Mouse (Mus musculus) liver, embryonic 15.5 days (tissue): Measurements from ENCODE around the gene Prss48. TPM values are rescaled to one million over a fixed set of nuclear protein-coding genes. Genes with fewer than 3 reads are reported as not detected.
"Not testable (repeated sequence)": the region's sequence is repeated elsewhere in the genome, so short reads cannot be mapped to it uniquely, and the experiment has no call there.

Experiments used
- ATAC-seq: fragments of 200-750 bp; cut with Nextera tagmentation; 2 replicates; pipeline ENCODE4 v1.8.0; 2017; ENCODE audit warnings: moderate number of reproducible peaks, mild to moderate bottlenecking, moderate library complexity; ENCODE audit not compliant: insufficient read depth
- H3K27ac ChIP-seq: fragments of 300-500 bp; sonication (generic); replicated peaks from 2 replicates; pipeline ENCODE4 v1.5.1; 2015; ENCODE audit warnings: mild to moderate bottlenecking, inconsistent platforms
- H3K27me3 ChIP-seq: fragments of 300-500 bp; sonication (generic); 2 replicates; pipeline ENCODE4 v1.6.1; 2015; ENCODE audit warnings: mild to moderate bottlenecking, inconsistent platforms
- H3K36me3 ChIP-seq: fragments of 300-500 bp; sonication (generic); replicated peaks from 2 replicates; pipeline ENCODE4 v1.6.1; 2015; ENCODE audit warnings: moderate library complexity, mild to moderate bottlenecking, inconsistent platforms
- H3K4me1 ChIP-seq: fragments of 300-500 bp; sonication (generic); replicated peaks from 2 replicates; pipeline ENCODE4 v1.6.1; 2015; ENCODE audit warnings: inconsistent platforms
- H3K4me2 ChIP-seq: fragments of 300-500 bp; sonication (generic); 2 replicates; pipeline ENCODE4 v1.6.1; 2015; ENCODE audit warnings: moderate library complexity, mild to moderate bottlenecking, inconsistent platforms
- H3K4me3 ChIP-seq: fragments of 300-500 bp; sonication (generic); replicated peaks from 2 replicates; pipeline ENCODE4 v1.5.1; 2015; ENCODE audit warnings: mild to moderate bottlenecking, inconsistent platforms
- H3K9ac ChIP-seq: fragments of 300-500 bp; sonication (generic); 2 replicates; pipeline ENCODE4 v1.6.1; 2015; ENCODE audit warnings: moderate library complexity, mild to moderate bottlenecking, inconsistent platforms
- H3K9me3 ChIP-seq: fragments of 300-500 bp; sonication (generic); replicated peaks from 2 replicates; pipeline ENCODE4 v1.6.1; 2016; ENCODE audit warnings: inconsistent platforms
- WGBS: fragments of 180-500 bp; shearing (Covaris S2); methylation state at CpG from one replicate; pipeline ENCODE4 v1.1.7; 2015; ENCODE audit warnings: mixed read lengths; ENCODE audit not compliant: insufficient replicate concordance; 5-methylcytosine and 5-hydroxymethylcytosine counted together
- polyA plus RNA-seq: library from polyadenylated mRNA; unstranded; fragments of >200 nt; fragmentation: Nextera tagmentation; extraction: Ambion mirVana; gene quantifications from 2 replicates; pipeline ENCODE4 v1.2.1, GENCODE M21; 2015

Prss48 gene
- polyA plus RNA-seq, 1 experiment from 2014 or later = not detected

DNA sequence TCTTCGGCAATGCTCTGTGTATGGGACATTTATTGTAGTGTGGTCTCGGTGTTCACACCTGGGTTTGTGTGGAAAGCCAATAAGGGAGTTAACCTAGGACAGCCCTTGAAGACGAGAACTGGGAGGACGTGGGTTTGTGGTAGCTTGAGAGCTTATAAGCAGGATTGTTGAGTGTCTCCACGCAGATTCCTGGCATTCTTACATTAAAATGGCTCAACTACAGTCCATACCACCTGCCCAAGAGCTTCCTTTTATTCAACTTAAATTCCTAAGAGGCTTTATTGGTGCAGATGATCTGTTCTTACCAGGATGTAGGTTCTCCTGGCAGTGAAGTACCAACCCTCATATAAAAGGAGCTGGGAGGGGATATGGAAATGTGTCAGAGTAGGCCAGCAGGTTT, 649 bp upstream of the Prss48 start:
- no peak for ATAC-seq
- no peak overlapping the region for H3K4me2 ChIP-seq
- H3K9ac ChIP-seq = no peak overlapping the region
- WGBS = 79% methylated on average over 5 of the region's 5 CpGs
- no peaks in the 10 kb centered on the region for H3K36me3 ChIP-seq
- H3K4me1 ChIP-seq = peaks cover 20% of the 10 kb centered on the region
- H3K9me3 ChIP-seq = no peaks in the 10 kb centered on the region
- H3K27ac ChIP-seq = no peak overlapping the region
- H3K4me3 ChIP-seq = no peak overlapping the region
- no peaks in the 10 kb centered on the region for H3K27me3 ChIP-seq

DNA sequence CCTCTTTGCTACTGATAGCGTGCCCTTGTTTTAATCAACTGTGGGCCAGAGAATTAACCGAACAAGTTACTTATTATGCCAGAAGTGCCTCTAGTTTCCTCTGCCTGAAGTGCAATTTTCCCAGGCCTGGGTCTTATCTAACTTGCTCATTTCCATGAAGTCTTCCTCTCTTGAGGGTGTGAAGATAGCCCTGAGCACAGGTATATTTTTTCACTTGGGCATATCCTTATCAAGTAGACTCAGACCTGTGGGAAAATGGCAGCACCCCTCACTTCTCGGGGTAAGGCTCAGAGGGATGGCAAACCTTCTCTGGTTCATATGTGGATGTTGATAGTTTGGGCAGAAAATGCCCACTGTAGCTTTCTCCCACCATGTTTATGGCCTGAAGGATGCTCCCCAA, 1.0 kb downstream of the Prss48 start:
- peak; percentile 49; the same call in 1 of the 2 replicates for ATAC-seq

DNA sequence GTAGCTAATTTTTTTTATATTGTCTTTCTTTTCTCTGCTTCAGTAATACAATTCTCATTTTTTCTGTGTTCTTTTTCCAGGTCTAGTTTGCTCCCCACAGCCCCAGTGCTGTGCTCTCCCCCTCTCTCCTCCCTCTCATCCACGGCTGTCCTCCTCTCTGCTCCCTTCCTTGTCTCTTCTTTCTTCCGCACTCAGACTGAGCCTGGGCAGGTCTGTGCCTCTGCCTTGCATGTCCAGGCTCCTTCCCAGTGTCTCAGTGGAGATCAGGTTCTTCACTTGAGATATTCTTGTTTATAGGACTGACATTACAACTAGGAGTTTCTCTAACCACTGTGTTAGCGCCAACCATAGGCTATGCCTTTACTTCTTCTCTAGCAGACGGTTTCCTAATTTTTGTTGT, 7.6 kb downstream of the Prss48 start:
- no peak overlapping the region for H3K4me3 ChIP-seq
- no peaks in the 10 kb centered on the region for H3K27me3 ChIP-seq
- H3K9ac ChIP-seq = no peak overlapping the region
- H3K9me3 ChIP-seq = no peaks in the 10 kb centered on the region
- H3K4me2 ChIP-seq = no peak overlapping the region
- no peak overlapping the region for H3K27ac ChIP-seq
- H3K36me3 ChIP-seq = no peaks in the 10 kb centered on the region
- ATAC-seq = no peak
- 83% methylated on average over 4 of the region's 4 CpGs for WGBS
- peaks cover 41% of the 10 kb centered on the region for H3K4me1 ChIP-seq

More for the DNA sequence above, 1.0 kb downstream of the Prss48 start:
- WGBS = 30% methylated on average over 3 of the region's 3 CpGs
- Histone ChIP-seq H3K4me1 (peaks cover 20% of the 10 kb centered on the region), H3K9ac (no peak overlapping the region), H3K27me3 (no peaks in the 10 kb centered on the region), H3K4me3 (no peak overlapping the region), H3K27ac (no peak overlapping the region), H3K4me2 (no peak overlapping the region), H3K9me3 (no peaks in the 10 kb centered on the region), H3K36me3 (no peaks in the 10 kb centered on the region)

DNA sequence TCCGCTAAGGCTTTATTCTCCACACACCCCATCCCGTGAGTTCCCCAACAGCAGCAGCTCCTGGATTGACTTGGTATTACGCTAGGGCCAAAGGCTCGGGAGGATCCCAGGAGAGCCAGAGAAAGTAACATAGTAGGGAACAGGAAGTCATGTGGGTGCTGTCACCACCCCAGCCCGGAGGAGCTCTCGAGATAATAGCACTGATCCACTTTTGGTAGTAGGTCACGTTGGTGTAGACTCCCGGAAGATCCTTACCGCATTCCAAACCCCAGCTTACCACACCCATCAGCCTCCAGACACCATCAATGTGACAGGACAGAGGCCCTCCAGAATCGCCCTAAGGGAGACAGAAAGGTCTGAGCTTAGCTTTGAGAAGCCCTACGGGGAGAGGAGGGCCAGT, 8.5 kb downstream of the Prss48 start:
- no peak overlapping the region for H3K4me2 ChIP-seq
- H3K4me3 ChIP-seq = no peak overlapping the region
- H3K36me3 ChIP-seq = no peaks in the 10 kb centered on the region
- 50% methylated on average over 11 of the region's 11 CpGs for WGBS
- ATAC-seq = no peak
- H3K9ac ChIP-seq = no peak overlapping the region
- 0 out of 2 replicates have a peak overlapping the region, but pooled peaks have one; percentile 11 for H3K27ac ChIP-seq
- peaks cover 41% of the 10 kb centered on the region for H3K4me1 ChIP-seq
- no peaks in the 10 kb centered on the region for H3K9me3 ChIP-seq
- H3K27me3 ChIP-seq = no peaks in the 10 kb centered on the region

DNA sequence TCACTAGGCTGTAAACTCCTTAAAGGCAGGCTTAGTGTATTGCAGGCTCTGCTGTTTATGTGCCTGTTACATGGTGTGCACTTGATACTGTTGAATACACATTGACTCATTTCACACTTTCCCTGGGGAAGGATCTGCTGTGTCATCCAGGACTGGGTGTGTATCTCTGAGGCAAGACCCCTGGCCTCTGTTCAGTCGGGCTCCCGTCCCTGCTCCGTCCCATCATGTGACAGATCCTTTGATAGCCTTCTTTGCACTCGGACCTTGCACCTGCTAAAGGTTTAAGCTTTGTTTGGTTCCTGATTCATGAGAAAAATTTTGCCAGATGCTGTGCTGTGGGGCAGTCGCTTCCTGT, 10.5 kb downstream of the Prss48 start:
- Histone ChIP-seq H3K9ac (peak overlapping the region; percentile 30), H3K9me3 (no peaks in the 10 kb centered on the region), H3K4me1 (peaks cover 41% of the 10 kb centered on the region), H3K27me3 (no peaks in the 10 kb centered on the region), H3K27ac (peak overlapping the region; percentile 84), H3K4me2 (peak overlapping the region; percentile 60), H3K4me3 (peak overlapping the region; percentile 17; the same call in 1 of the 2 replicates), H3K36me3 (peaks cover 7% of the 10 kb centered on the region)
- ATAC-seq = peak; percentile 88
- WGBS = 12% methylated on average over 5 of the region's 5 CpGs

DNA sequence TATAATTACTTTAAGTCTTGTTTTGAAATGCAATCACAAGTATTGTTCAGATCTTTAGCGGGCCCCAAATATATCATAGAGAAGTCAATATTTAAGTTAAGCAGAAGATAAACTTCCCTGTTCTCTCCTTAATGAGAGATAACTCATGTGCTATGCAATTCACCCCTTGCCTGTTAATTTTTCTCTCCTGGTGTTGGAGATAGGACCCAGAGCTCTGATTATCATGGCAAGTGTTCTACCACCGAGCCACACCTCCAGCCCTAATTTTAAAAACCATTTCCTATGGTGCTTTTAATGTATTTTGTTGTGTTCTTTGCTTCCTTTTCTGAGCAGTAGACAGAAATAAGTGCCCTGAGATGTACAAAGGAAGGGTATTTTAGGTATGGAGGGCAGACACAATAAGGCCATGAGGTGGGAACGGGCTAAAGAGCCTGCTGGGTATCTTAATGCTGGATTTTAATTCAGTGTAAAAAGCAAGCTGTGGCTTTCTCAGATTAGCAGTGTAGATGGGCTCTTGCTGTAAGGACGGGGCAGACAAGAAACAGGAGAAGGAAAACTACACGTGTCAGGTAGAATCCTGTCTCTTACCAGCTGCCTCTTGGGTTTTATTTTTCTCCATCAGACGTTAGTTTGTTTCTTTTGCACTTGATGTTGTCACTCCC, 11.0 kb downstream of the Prss48 start:
- WGBS = 16% methylated on average over 6 of the region's 6 CpGs
- H3K4me1 ChIP-seq = peaks cover 41% of the 10 kb centered on the region
- H3K9me3 ChIP-seq = no peaks in the 10 kb centered on the region
- peak overlapping the region; percentile 84 for H3K27ac ChIP-seq
- H3K4me3 ChIP-seq = peak overlapping the region; percentile 17; the same call in 1 of the 2 replicates
- peak overlapping the region; percentile 30 for H3K9ac ChIP-seq
- H3K36me3 ChIP-seq = peaks cover 7% of the 10 kb centered on the region
- peak; percentile 85 for ATAC-seq
- no peaks in the 10 kb centered on the region for H3K27me3 ChIP-seq
- H3K4me2 ChIP-seq = peak overlapping the region; percentile 60

DNA sequence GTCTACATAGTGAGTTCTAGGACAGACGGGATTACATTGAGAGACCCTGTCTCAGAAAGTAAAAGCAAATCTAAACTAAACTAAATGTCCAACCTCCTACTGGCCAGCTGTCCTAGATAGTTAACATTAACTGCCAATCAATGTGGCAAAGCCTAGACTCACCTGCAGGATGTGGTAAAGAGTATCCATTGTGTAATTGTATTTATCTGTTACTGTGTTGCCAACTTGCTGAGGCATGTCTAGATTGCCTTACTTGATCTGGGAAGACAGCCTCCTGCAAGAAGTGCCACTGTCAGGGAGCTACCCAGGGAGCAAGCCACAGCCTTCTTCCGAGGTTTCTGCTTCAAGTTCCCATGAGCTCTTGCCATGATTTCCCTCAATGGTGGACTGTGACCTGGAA, 15.1 kb downstream of the Prss48 start:
- Histone ChIP-seq H3K9ac (no peak overlapping the region), H3K4me2 (no peak overlapping the region), H3K36me3 (peaks cover 7% of the 10 kb centered on the region), H3K4me3 (no peak overlapping the region), H3K4me1 (peaks cover 26% of the 10 kb centered on the region), H3K27me3 (no peaks in the 10 kb centered on the region), H3K9me3 (no peaks in the 10 kb centered on the region), H3K27ac (no peak overlapping the region)
- 62% methylated on average over 2 of the region's 2 CpGs for WGBS
- no peak for ATAC-seq

DNA sequence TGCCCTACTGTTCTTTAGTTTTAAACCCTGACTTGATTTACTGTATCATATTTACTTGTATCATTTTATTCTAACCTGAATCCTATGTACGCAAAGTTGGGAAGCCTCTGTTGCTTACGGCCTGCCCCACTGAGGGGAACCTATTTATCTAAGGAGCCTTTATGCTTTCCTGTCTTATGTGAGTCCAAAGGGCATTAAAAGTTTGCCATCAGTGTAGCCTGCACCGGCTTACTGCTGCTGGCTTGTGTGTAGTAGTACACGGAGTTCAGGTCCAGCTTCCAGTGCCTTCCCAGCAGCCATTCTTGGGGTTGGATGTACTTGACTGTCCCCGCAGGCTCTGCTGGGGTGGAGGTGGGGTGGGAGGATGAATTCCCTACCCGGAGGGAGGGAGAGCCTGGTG, 17.8 kb downstream of the Prss48 start:
- Histone ChIP-seq H3K27ac (no peak overlapping the region), H3K36me3 (peaks cover 7% of the 10 kb centered on the region), H3K4me3 (no peak overlapping the region), H3K9ac (no peak overlapping the region), H3K27me3 (no peaks in the 10 kb centered on the region), H3K4me1 (peaks cover 3% of the 10 kb centered on the region; the same call in 1 of the 2 replicates), H3K9me3 (no peaks in the 10 kb centered on the region), H3K4me2 (no peak overlapping the region)
- 71% methylated on average over 6 of the region's 6 CpGs for WGBS
- ATAC-seq = 0 out of 2 replicates have a peak, but pooled peaks have one; percentile 9

DNA sequence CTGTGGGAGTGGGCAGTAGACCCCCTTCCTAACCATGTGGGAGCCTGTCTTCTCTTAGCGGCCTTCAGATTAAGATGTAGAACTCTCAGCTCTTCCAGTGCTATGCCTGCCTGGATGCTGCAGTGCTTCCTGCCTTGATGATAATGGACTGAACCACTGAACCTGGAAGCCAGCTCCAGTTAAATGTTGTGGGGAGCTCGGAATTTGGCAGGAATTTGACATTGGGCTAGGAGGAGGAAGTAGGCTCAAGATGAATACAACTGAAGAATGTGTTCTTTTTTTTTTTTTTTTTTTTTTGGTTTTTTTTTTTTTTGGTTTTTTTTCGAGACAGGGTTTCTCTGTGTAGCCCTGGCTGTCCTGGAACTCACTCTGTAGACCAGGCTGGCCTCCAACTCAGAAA, 20.5 kb downstream of the Prss48 start:
- not testable (repeated sequence) for H3K27me3 ChIP-seq, H3K4me2 ChIP-seq, H3K9me3 ChIP-seq, H3K4me3 ChIP-seq, H3K27ac ChIP-seq, H3K36me3 ChIP-seq, ATAC-seq, H3K9ac ChIP-seq, H3K4me1 ChIP-seq
- WGBS = 57% methylated on average over 3 of the region's 3 CpGs

DNA sequence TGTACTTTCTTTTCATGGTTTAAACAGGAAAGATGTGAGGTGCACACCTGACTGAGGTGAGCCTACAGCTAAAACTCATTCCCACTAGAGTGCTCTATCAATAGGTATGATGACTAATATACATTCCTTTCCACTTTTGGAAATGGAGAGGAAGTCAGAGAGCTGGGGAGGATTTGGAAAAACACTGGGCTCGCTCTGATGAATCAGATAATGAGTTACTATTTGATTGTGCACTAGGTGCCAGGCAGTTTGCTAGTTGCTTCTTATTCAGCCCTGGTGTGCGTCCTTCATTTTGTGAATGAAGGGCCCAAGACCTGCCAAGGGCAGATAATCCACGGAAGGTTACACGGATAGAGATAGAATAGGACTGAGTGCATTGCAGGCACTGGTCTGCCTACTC, 22.3 kb downstream of the Prss48 start:
- Histone ChIP-seq H3K4me2 (no peak overlapping the region), H3K9ac (no peak overlapping the region), H3K4me3 (no peak overlapping the region), H3K27ac (no peak overlapping the region), H3K27me3 (no peaks in the 10 kb centered on the region), H3K4me1 (peaks cover 6% of the 10 kb centered on the region; the same call in 1 of the 2 replicates), H3K36me3 (no peaks in the 10 kb centered on the region), H3K9me3 (no peaks in the 10 kb centered on the region)
- 75% methylated on average over 4 of the region's 4 CpGs for whole genome bisulfite sequencing
- ATAC-seq = no peak

DNA sequence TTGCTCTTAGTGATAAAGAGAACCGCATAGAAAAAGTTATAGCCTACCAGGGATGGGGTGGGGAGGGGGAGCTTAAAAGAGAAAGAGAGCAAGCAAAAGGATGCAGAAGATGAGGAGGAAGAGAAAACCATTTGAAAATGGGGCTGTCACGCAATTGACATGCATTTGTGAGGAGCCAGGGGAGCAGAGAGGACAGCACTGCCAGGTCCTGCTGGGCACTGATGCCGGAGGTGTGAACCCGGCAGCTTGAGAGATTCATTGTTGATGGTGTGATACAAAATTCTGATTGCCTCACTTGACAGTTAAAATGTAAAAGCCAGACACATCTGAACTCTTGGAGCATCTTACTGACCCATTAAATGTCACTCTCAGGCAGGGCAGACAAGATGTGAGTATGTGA, 27.8 kb downstream of the Prss48 start:
- Histone ChIP-seq H3K36me3 (no peaks in the 10 kb centered on the region), H3K27ac (no peak overlapping the region), H3K27me3 (peaks cover 16% of the 10 kb centered on the region), H3K4me1 (peaks cover 28% of the 10 kb centered on the region), H3K9me3 (no peaks in the 10 kb centered on the region), H3K9ac (no peak overlapping the region), H3K4me3 (no peak overlapping the region), H3K4me2 (no peak overlapping the region)
- 69% methylated on average over 4 of the region's 4 CpGs for WGBS
- no peak for ATAC-seq
